Mouse (Mus musculus) MEL (cell line): ENCODE measurements around the gene Rnf114. TPM values are rescaled to one million over a fixed set of nuclear protein-coding genes. Genes with fewer than 3 reads are reported as not detected.

ENCODE experiments used
- DNase-seq: peaks from one replicate; pipeline ENCODE4 v3.0.0; 2011; ENCODE audit warnings: low read depth, low spot score
- H3K27ac ChIP-seq: 2 replicates; pipeline ENCODE4 v1.5.1; 2012; ENCODE audit warnings: low read depth, mild to moderate bottlenecking, control low read depth, low read length, moderate library complexity; ENCODE audit not compliant: control insufficient read depth
- H3K27me3 ChIP-seq, 2 experiments: fragments of 150-350 bp in 1 of 2; sonication (generic) in 1 of 2; 2 replicates each; pipeline ENCODE4 v1.6.1; 2012; ENCODE audit warnings: low read length in 2 of 2, mild to moderate bottlenecking in 2 of 2, improper control_type of control experiment in 1 of 2, moderate library complexity in 1 of 2; ENCODE audit not compliant: insufficient read depth in 2 of 2, control insufficient read depth in 1 of 2
- H3K36me3 ChIP-seq, 2 experiments: 2 replicates each; pipeline ENCODE4 v1.6.1; 2012 to 2014; ENCODE audit warnings: low read length in 2 of 2, improper control_type of control experiment in 1 of 2, inconsistent platforms in 1 of 2, mild to moderate bottlenecking in 1 of 2; ENCODE audit not compliant: insufficient read depth in 2 of 2, control insufficient read depth in 1 of 2
- H3K4me1 ChIP-seq, 2 experiments: fragments of 150-350 bp in 1 of 2; sonication (generic) in 1 of 2; 2 replicates each; pipeline ENCODE4 v1.6.1; 2012; ENCODE audit warnings: low read length in 2 of 2, improper control_type of control experiment in 1 of 2, mild to moderate bottlenecking in 1 of 2; ENCODE audit not compliant: insufficient read depth in 2 of 2, control insufficient read depth in 1 of 2
- H3K4me3 ChIP-seq, 2 experiments: fragments of 150-350 bp in 1 of 2; sonication (generic) in 1 of 2; 2 replicates each; pipeline ENCODE4 v1.5.1; 2012; ENCODE audit warnings: low read depth in 2 of 2, low read length in 2 of 2, mild to moderate bottlenecking in 2 of 2, moderate library complexity in 2 of 2, control low read depth in 1 of 2, improper control_type of control experiment in 1 of 2; ENCODE audit not compliant: control insufficient read depth in 1 of 2, insufficient read depth in 1 of 2
- H3K79me2 ChIP-seq: 2 replicates; pipeline ENCODE4 v1.6.1; 2012; ENCODE audit warnings: mild to moderate bottlenecking, low read length, moderate library complexity; ENCODE audit not compliant: control insufficient read depth, poor library complexity, insufficient read depth
- H3K9ac ChIP-seq: 2 replicates; pipeline ENCODE4 v1.6.1; 2012; ENCODE audit warnings: low read depth, mild to moderate bottlenecking, control low read depth, low read length, moderate library complexity; ENCODE audit not compliant: control insufficient read depth, poor library complexity, severe bottlenecking
- H3K9me3 ChIP-seq: fragments of 150-350 bp; sonication (generic); replicated peaks from 2 replicates; pipeline ENCODE4 v1.6.1; 2012; ENCODE audit warnings: mild to moderate bottlenecking, low read length, improper control_type of control experiment, moderate library complexity; ENCODE audit not compliant: insufficient read depth
- BHLHE40 ChIP-seq: IDR thresholded peaks from 2 replicates; pipeline ENCODE4 v1.6.1; 2012; ENCODE audit warnings: low read depth, mild to moderate bottlenecking, inconsistent platforms, low read length, improper control_type of control experiment, borderline replicate concordance
- CHD1 ChIP-seq: IDR thresholded peaks from 2 replicates; pipeline ENCODE4 v1.6.1; 2012; ENCODE audit warnings: low read depth, mild to moderate bottlenecking, inconsistent platforms, low read length, improper control_type of control experiment
- CTCF ChIP-seq, 3 experiments: IDR thresholded peaks in 2 of 3; conservative IDR thresholded peaks in 1 of 3; 2 replicates each; pipeline ENCODE4 v1.5.1; 2011 to 2012; ENCODE audit warnings: low read length in 3 of 3, low read depth in 2 of 3, mild to moderate bottlenecking in 2 of 3, improper control_type of control experiment in 1 of 3, inconsistent platforms in 1 of 3, mixed read lengths in 1 of 3, moderate library complexity in 1 of 3; ENCODE audit not compliant: control insufficient read depth in 1 of 3, insufficient read depth in 1 of 3, poor library complexity in 1 of 3, severe bottlenecking in 1 of 3
- E2F4 ChIP-seq: IDR thresholded peaks from 2 replicates; pipeline ENCODE4 v1.6.1; 2011; ENCODE audit warnings: low read depth, low read length, improper control_type of control experiment, borderline replicate concordance
- ETS1 ChIP-seq: IDR thresholded peaks from 2 replicates; pipeline ENCODE4 v1.6.1; 2012; ENCODE audit warnings: low read depth, mild to moderate bottlenecking, inconsistent platforms, low read length, improper control_type of control experiment, moderate library complexity
- GABPA ChIP-seq: IDR thresholded peaks from 2 replicates; pipeline ENCODE4 v1.6.1; 2012; ENCODE audit warnings: low read depth, mild to moderate bottlenecking, inconsistent platforms, low read length, improper control_type of control experiment, moderate library complexity
- GATA1 ChIP-seq: IDR thresholded peaks from 2 replicates; pipeline ENCODE4 v1.6.1; 2011; ENCODE audit warnings: low read depth, low read length, improper control_type of control experiment
- KAT2A ChIP-seq: conservative IDR thresholded peaks from 2 replicates; pipeline ENCODE4 v1.6.1; 2012; ENCODE audit warnings: low read depth, low read length, improper control_type of control experiment, inconsistent platforms
- MAFK ChIP-seq: IDR thresholded peaks from 2 replicates; pipeline ENCODE4 v1.6.1; 2011; ENCODE audit warnings: low read depth, mild to moderate bottlenecking, low read length, improper control_type of control experiment, borderline replicate concordance
- MAX ChIP-seq: IDR thresholded peaks from 2 replicates; pipeline ENCODE4 v1.6.1; 2011; ENCODE audit warnings: low read length, improper control_type of control experiment
- MAZ ChIP-seq: IDR thresholded peaks from 2 replicates; pipeline ENCODE4 v1.6.1; 2012; ENCODE audit warnings: low read depth, mild to moderate bottlenecking, inconsistent platforms, low read length, improper control_type of control experiment
- MXI1 ChIP-seq: IDR thresholded peaks from 2 replicates; pipeline ENCODE4 v1.6.1; 2011; ENCODE audit warnings: mild to moderate bottlenecking, low read depth, low read length, improper control_type of control experiment
- MYB ChIP-seq: IDR thresholded peaks from 2 replicates; pipeline ENCODE4 v1.6.1; 2011; ENCODE audit warnings: mild to moderate bottlenecking, low read depth, low read length, improper control_type of control experiment
- MYC ChIP-seq: IDR thresholded peaks from 2 replicates; pipeline ENCODE4 v1.6.1; 2011; ENCODE audit warnings: low read depth, mild to moderate bottlenecking, low read length, improper control_type of control experiment, moderate library complexity
- NRF1 ChIP-seq: IDR thresholded peaks from 2 replicates; pipeline ENCODE4 v1.6.1; 2014; ENCODE audit warnings: low read depth, mild to moderate bottlenecking, inconsistent platforms, low read length, improper control_type of control experiment, moderate library complexity; ENCODE audit not compliant: poor library complexity, insufficient read depth, severe bottlenecking
- POLR2A ChIP-seq, 2 experiments: IDR thresholded peaks; 2 replicates each; pipeline ENCODE4 v1.6.1; 2011 to 2012; ENCODE audit warnings: low read length in 2 of 2, mild to moderate bottlenecking in 2 of 2, control low read depth in 1 of 2, improper control_type of control experiment in 1 of 2, low read depth in 1 of 2, moderate library complexity in 1 of 2; ENCODE audit not compliant: control insufficient read depth in 1 of 2, insufficient read depth in 1 of 2, poor library complexity in 1 of 2
- POLR2AphosphoS2 ChIP-seq: IDR thresholded peaks from 2 replicates; pipeline ENCODE4 v1.6.1; 2011; ENCODE audit warnings: low read length, improper control_type of control experiment
- POLR2AphosphoS5 ChIP-seq: IDR thresholded peaks from 2 replicates; pipeline ENCODE4 v1.6.1; 2012; ENCODE audit warnings: low read depth, borderline replicate concordance, mild to moderate bottlenecking, inconsistent platforms, low read length, moderate library complexity, mixed read lengths
- RAD21 ChIP-seq: IDR thresholded peaks from 2 replicates; pipeline ENCODE4 v1.6.1; 2011; ENCODE audit warnings: mild to moderate bottlenecking, low read depth, low read length, improper control_type of control experiment
- RCOR1 ChIP-seq: IDR thresholded peaks from 2 replicates; pipeline ENCODE4 v1.6.1; 2012; ENCODE audit warnings: low read depth, mild to moderate bottlenecking, inconsistent platforms, low read length, improper control_type of control experiment
- SMC3 ChIP-seq: IDR thresholded peaks from 2 replicates; pipeline ENCODE4 v1.6.1; 2011; ENCODE audit warnings: low read depth, low read length, improper control_type of control experiment
- TBP ChIP-seq: IDR thresholded peaks from 2 replicates; pipeline ENCODE4 v1.8.0; 2011; ENCODE audit warnings: low read depth, low read length, improper control_type of control experiment
- TCF12 ChIP-seq: IDR thresholded peaks from 2 replicates; pipeline ENCODE4 v1.6.1; 2014; ENCODE audit warnings: low read depth, mild to moderate bottlenecking, inconsistent platforms, low read length, improper control_type of control experiment, moderate library complexity
- USF1 ChIP-seq: IDR thresholded peaks from 2 replicates; pipeline ENCODE4 v1.6.1; 2014; ENCODE audit warnings: low read depth, mild to moderate bottlenecking, inconsistent platforms, low read length, improper control_type of control experiment, moderate library complexity
- USF2 ChIP-seq, 2 experiments: IDR thresholded peaks; 2 replicates each; pipeline ENCODE4 v1.6.1; 2011 to 2012; ENCODE audit warnings: improper control_type of control experiment in 2 of 2, low read length in 2 of 2, borderline replicate concordance in 1 of 2, inconsistent platforms in 1 of 2, low read depth in 1 of 2, mild to moderate bottlenecking in 1 of 2; ENCODE audit not compliant: insufficient read depth in 1 of 2
- ZC3H11A ChIP-seq: IDR thresholded peaks from 2 replicates; pipeline ENCODE4 v1.6.1; 2012; ENCODE audit warnings: low read depth, mild to moderate bottlenecking, inconsistent platforms, low read length, improper control_type of control experiment
- ZNF384 ChIP-seq: IDR thresholded peaks from 2 replicates; pipeline ENCODE4 v1.6.1; 2012; ENCODE audit warnings: low read depth, mild to moderate bottlenecking, inconsistent platforms, low read length, improper control_type of control experiment
- polyA plus RNA-seq, 2 experiments: library from polyadenylated mRNA; stranded (reverse) in 1 of 2; unstranded in 1 of 2; fragments of >175 nt in 1 of 2; fragments of >200 nt in 1 of 2; gene quantifications; 2 replicates each; pipeline versions ENCODE4 v1.2.1 to v1.2.4; 2012; ENCODE audit warnings: low replicate concordance in 2 of 2, low read depth in 1 of 2; ENCODE audit not compliant: insufficient read length in 2 of 2, insufficient read depth in 1 of 2, missing spikeins in 1 of 2
- total RNA-seq: library from RNA; depleted of rRNA; stranded (reverse); fragments of 300-350 nt; gene quantifications from 2 replicates; pipeline ENCODE4 v1.2.3, GENCODE M21; 2012

Rnf114 gene
- total and polyA plus RNA-seq, 3 experiments: 44.0 to 49.2 TPM; not detected in 1

DNA sequence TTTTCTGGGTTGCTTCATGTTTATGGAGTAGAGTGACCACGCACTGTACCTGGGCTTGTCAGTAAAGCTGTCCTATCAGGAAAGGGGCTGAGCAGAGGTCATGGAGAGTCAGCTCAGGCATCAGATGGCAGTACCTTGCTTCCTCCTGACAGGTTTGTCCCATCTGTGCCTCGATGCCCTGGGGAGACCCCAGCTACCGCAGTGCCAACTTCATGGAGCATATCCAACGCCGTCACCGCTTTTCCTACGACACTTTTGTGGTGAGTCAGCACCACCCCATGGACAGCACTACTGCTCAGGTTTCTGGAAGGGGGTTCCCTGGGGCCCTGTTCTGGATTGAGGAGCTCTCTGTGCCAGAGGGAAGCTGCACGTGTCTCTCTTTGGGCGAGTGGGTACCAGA lies 19.9 kb downstream of the Rnf114 start:
- Histone ChIP-seq H3K27me3 (no peaks in the 10 kb centered on the region), H3K9me3 (no peaks in the 10 kb centered on the region), H3K27ac (no peak overlapping the region), H3K79me2 (no peaks in the 10 kb centered on the region; the same call in 1 of the 2 replicates), H3K4me3 (no peak overlapping the region), H3K4me1 (peaks cover 4 to 10% of the 10 kb centered on the region in 2 experiments; a peak in 3 of 4 replicates), H3K36me3 (peaks cover 9 to 28% of the 10 kb centered on the region in 2 experiments), H3K9ac (no peak overlapping the region)
- TF ChIP-seq ETS1: no peak
- TF ChIP-seq POLR2AphosphoS5: no peak
- TF ChIP-seq MYB: no peak
- TF ChIP-seq TCF12: no peak
- no peak for TF ChIP-seq GATA1
- TF ChIP-seq SMC3: no peak
- TF ChIP-seq RAD21: no peak
- TF ChIP-seq POLR2A (IDR thresholded peaks at IDR 0.05; ENCODE audit: control insufficient read depth in 1 of 2, insufficient read depth in 1 of 2, low read depth in 1 of 2, low read length in 2 of 2, poor library complexity in 1 of 2): no peak
- no peak for TF ChIP-seq NRF1
- TF ChIP-seq MYC: no peak
- no peak for TF ChIP-seq BHLHE40
- TF ChIP-seq TBP: no peak
- no peak for TF ChIP-seq ZC3H11A
- no peak for DNase-seq

DNA sequence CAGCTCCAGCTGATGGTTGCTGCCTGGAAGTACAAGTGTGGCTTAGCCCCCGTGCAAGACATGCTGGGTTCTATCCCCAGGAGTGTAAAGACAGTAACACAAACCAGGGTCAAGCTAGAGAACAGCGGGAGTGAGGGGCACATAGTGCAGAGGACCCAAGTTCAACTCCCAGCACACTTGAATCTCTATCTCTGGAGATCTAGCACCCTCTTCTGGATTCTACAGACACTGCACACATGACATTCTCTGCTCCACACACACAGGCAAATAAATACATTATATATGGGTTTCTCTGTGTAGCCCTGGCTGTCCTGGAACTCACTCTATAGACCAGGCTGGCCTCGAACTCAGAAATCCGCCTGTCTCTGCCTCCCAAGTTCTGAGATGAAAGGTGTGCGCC lies 20.5 kb downstream of the Rnf114 start:
- DNase-seq: peak; percentile 53
- Histone ChIP-seq H3K79me2 (no peaks in the 10 kb centered on the region), H3K9ac (no peak overlapping the region), H3K27ac (no peak overlapping the region), H3K27me3 (no peaks in the 10 kb centered on the region), H3K9me3 (no peaks in the 10 kb centered on the region), H3K36me3 (peaks cover 9 to 25% of the 10 kb centered on the region in 2 experiments), H3K4me3 (no peak overlapping the region), H3K4me1 (peaks cover 4 to 10% of the 10 kb centered on the region in 2 experiments; a peak in 3 of 4 replicates)
- TF ChIP-seq MAZ (no peak), TCF12 (no peak), USF2 (IDR thresholded peaks at IDR 0.05; ENCODE audit: borderline replicate concordance in 1 of 2, insufficient read depth in 1 of 2, low read depth in 1 of 2, low read length in 2 of 2) (no peak), MAFK (no peak), RCOR1 (no peak), GABPA (no peak), CTCF (IDR thresholded peaks at IDR 0.05 in 2 of 3, conservative IDR thresholded peaks at IDR 0.05 in 1 of 3; ENCODE audit: control insufficient read depth in 1 of 3, insufficient read depth in 1 of 3, low read depth in 2 of 3, low read length in 3 of 3, poor library complexity in 1 of 3, severe bottlenecking in 1 of 3) (peak in 2 of 3 experiments; percentile 41 to 56; a peak in 4 of 6 replicates), POLR2AphosphoS5 (no peak), KAT2A (no peak), MAX (no peak), RAD21 (peak; percentile 50), MYC (no peak), SMC3 (peak; percentile 43), NRF1 (no peak), ZC3H11A (no peak), CHD1 (no peak), POLR2AphosphoS2 (no peak), MXI1 (no peak), USF1 (no peak), E2F4 (no peak), ETS1 (no peak), ZNF384 (no peak)
